Mouse (Mus musculus) kidney, adult 2 months (tissue): ENCODE measurements around the gene Gm20219. TPM values are rescaled to one million over a fixed set of nuclear protein-coding genes. Genes with fewer than 3 reads are reported as not detected.

ENCODE experiments used
- DNase-seq: peaks from one replicate; pipeline ENCODE4 v3.0.0; 2021
- H3K27ac ChIP-seq: fragments of 200-500 bp; 2 replicates; pipeline ENCODE4 v1.5.1; 2012; ENCODE audit warnings: low read depth, low read length, control low read depth, inconsistent platforms; ENCODE audit not compliant: insufficient read depth
- H3K27me3 ChIP-seq: fragments of 200-500 bp; replicated peaks from 2 replicates; pipeline ENCODE4 v1.6.1; 2012; ENCODE audit warnings: mild to moderate bottlenecking, moderate library complexity, low read length, inconsistent platforms; ENCODE audit not compliant: control insufficient read depth, insufficient read depth
- H3K36me3 ChIP-seq: fragments of 200-500 bp; 2 replicates; pipeline ENCODE4 v1.6.1; 2012; ENCODE audit warnings: mild to moderate bottlenecking, moderate library complexity, low read length, inconsistent platforms; ENCODE audit not compliant: control insufficient read depth, insufficient read depth
- H3K4me1 ChIP-seq: fragments of 200-500 bp; 2 replicates; pipeline ENCODE4 v1.6.1; 2011; ENCODE audit warnings: low read length; ENCODE audit not compliant: control insufficient read depth, insufficient read depth
- H3K4me3 ChIP-seq: fragments of 200-500 bp; 2 replicates; pipeline ENCODE4 v1.5.1; 2011; ENCODE audit warnings: mild to moderate bottlenecking, low read depth, low read length, control low read depth; ENCODE audit not compliant: insufficient read depth
- CTCF ChIP-seq: fragments of 200-500 bp; conservative IDR thresholded peaks from 2 replicates; pipeline ENCODE4 v1.5.1; 2011; ENCODE audit warnings: low read depth, mild to moderate bottlenecking, control low read depth, low read length, moderate library complexity, mixed read lengths; ENCODE audit not compliant: insufficient read depth, insufficient read length
- POLR2A ChIP-seq: fragments of 200-500 bp; IDR thresholded peaks from one replicate; pipeline ENCODE4 v1.6.1; 2011; ENCODE audit warnings: low read depth, low read length, control low read depth
- WGBS: fragments of 180-500 bp; shearing (Covaris S2); methylation state at CpG from one replicate; pipeline ENCODE4 v1.1.7; 2018; 5-methylcytosine and 5-hydroxymethylcytosine counted together
- polyA plus RNA-seq: library from polyadenylated mRNA; depleted of rRNA; stranded (reverse); fragments of >200 nt; gene quantifications from 2 replicates; pipeline ENCODE4 v1.2.3, GENCODE M21; 2012

The Gm20219 gene
- polyA plus RNA-seq, 1 experiment, result 2.1 TPM

DNA sequence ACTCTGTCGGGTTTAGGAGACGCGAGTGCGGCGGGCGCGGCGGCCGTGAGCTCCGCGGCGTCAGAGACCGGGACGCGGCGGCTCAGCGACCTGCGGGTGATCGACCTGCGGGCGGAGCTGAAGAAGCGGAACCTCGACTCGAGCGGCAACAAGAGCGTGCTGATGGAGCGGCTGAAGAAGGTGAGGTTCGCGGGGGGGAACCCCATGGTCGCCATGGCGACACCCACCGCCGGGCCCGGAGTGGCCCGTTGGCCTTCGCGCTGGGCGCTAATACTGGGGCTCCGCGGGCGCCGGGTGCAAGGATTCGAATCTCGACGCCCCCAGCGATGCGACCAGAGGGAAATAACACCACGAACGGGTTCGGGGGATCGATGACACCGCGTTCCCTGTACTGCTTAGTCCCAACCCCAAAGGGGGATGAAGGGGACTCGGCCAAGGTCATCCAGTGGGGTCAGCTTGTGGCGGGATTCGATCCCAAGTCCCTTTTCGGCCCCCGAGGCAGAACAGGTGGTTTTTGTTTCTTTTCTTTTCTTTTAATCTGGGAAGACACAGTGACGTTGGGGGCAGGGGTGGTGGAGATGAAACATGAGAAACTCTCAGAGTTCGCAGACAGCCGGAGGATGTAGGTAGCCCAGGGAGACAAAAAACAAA is 31.1 kb upstream of the Gm20219 start:
- no peaks in the 10 kb centered on the region for H3K27me3 ChIP-seq
- no peak for DNase-seq
- peaks cover 23% of the 10 kb centered on the region for H3K4me1 ChIP-seq
- peak overlapping the region; percentile 66 for H3K4me3 ChIP-seq
- H3K36me3 ChIP-seq, result peaks cover 3% of the 10 kb centered on the region
- under 1% methylated on average over 60 of the region's 61 CpGs for WGBS
- peak overlapping the region; percentile 78 for H3K27ac ChIP-seq
- TF ChIP-seq CTCF (no peak), POLR2A (no peak)

DNA sequence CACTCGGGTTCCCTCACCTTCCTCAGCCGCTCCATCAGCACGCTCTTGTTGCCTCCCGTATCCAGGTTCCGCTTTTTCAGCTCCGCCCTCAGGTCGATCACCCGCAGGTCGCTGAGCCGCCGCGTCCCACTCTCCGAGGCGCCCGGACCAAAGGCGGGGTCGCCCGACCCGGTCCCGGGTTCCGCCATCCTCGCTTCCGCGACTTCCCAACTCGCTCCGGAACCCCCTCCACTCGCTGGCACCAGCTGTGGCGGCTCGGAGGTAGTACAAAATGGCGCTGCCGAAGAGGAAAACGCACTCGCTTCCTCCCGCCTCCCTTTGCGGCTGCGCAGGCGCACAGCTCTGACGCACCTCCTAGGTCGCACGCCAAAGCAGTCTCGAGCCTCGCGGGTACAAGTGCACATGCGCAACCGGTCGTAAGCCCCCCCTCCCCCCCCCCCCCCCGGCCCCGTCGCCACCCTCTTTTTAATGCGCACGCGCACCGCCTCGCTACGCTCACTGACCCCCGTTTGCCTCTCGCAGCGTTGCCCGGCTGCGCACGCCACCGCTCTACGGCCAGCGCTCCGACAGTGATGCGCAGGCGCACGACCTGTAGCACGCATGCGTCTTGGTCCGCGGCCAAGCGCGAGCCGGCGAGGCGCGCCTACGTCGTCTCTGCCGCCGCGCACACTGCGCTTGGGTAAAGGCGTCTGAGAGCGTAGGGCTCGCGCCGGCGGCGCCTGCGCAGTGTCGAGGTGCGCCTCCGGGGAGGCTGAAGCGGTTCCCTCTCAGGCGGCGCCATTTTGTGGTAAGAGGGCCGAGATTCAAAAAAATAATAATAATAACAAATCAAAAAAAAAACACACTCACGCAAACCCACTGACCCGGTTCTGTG is 30.3 kb upstream of the Gm20219 start, which contains the start of the genes Safb2 and Safb:
Safb2 (minus strand) TSS at position 329 of the 874 bp plus-strand sequence.
Safb (plus strand) TSS at position 569 of the 874 bp plus-strand sequence.
- DNase-seq, result peak; percentile 99
- WGBS, result under 1% methylated on average over 96 of the region's 101 CpGs
- no peaks in the 10 kb centered on the region; the same call in 1 of the 2 replicates for H3K36me3 ChIP-seq
- peak within 1 kb of the TSS; percentile 90 for H3K27ac ChIP-seq
- peak within 1 kb of the TSS; percentile 98 for H3K4me3 ChIP-seq
- H3K4me1 ChIP-seq, result peaks cover 23% of the 10 kb centered on the region
- no peaks in the 10 kb centered on the region for H3K27me3 ChIP-seq
- no peak for TF ChIP-seq CTCF
- TF ChIP-seq POLR2A, result peak; percentile 63

DNA sequence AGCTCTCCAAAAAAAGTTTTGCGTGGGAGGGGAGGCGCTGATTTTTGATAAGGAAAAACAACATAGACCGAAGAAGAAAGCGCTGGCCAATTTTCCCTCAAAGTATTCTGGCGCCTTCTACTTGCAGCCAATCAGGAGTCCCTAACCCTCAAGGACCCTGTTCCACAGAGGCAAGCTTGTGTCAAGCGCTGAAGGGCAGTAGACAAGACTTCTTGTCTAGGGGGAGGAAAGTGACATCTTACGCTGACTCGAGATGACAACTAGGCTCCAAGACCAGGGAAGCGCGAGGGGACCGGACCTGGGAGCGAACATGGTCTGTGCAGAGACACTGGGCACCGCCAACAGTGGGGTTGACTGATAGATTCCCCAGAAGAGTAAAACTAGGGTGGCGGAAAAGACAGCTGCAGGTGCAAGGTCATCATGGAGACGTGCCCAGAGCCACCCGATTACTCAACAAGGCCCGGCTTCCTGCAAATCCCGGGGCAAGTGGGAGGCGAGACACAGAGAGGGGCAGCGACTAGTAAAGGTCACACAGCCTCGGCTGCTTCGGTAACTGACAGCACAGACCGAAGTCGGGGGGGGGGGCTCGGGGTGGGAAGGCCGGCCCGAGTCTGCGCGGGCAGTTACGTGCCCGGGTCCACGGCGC is 29.5 kb upstream of the Gm20219 start:
- Histone ChIP-seq H3K27me3 (no peaks in the 10 kb centered on the region), H3K27ac (peak overlapping the region; percentile 90), H3K4me1 (peaks cover 23% of the 10 kb centered on the region), H3K36me3 (no peaks in the 10 kb centered on the region; the same call in 1 of the 2 replicates), H3K4me3 (peak overlapping the region; percentile 98)
- WGBS, result under 1% methylated on average over 33 of the region's 33 CpGs
- TF ChIP-seq POLR2A (no peak), CTCF (no peak)
- no peak for DNase-seq

DNA sequence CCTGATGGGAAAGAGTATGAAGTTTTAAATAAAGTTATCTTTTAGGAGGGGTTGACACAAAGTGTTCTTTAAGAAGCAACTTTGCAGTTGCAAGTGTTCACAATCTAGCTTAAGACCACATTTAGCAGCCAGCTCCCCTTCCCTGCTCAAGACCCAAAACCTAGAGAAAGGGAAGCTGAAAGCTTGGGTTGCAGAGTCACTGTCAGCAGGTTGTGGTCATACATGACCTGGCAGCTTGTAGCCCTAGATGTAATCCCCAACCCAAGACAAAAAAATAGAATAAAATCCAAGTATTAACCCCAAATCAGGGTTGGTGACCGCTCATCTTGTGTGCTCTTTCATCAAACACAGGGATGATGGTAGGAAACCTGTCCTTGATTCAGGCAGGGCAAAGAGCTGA is 28.9 kb upstream of the Gm20219 start:
- Histone ChIP-seq H3K36me3 (no peaks in the 10 kb centered on the region; the same call in 1 of the 2 replicates), H3K27ac (no peak overlapping the region), H3K27me3 (no peaks in the 10 kb centered on the region), H3K4me1 (peaks cover 23% of the 10 kb centered on the region), H3K4me3 (peak overlapping the region; percentile 98)
- DNase-seq, result no peak
- WGBS, result 47% methylated on average over 1 of the region's 1 CpGs
- TF ChIP-seq CTCF, result no peak
- no peak for TF ChIP-seq POLR2A

DNA sequence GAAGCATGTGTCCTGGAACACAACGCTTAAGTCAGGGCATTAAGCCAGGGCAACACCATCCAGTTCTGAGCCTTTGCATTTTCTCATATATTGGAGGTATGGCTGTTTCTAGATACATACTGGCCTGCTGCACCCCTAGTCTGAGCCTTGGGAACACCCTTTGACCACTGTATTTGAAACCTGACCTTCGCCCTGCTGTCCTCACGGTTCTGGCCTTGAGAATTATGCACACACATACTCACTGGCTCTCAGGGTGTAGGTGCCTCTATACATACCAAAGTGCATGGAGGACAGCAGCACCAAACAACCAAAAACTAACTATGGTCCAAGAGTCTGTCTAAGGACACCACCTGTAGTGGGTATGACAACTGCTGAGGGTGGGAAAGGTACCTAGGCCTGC is 18.8 kb upstream of the Gm20219 start:
- no peaks in the 10 kb centered on the region for H3K27me3 ChIP-seq
- no peaks in the 10 kb centered on the region; the same call in none of the 2 replicates for H3K36me3 ChIP-seq
- no peak for TF ChIP-seq POLR2A
- TF ChIP-seq CTCF, result no peak
- 74% methylated on average over 3 of the region's 3 CpGs for WGBS
- no peaks in the 10 kb centered on the region for H3K4me1 ChIP-seq
- H3K27ac ChIP-seq, result no peak overlapping the region
- no peak overlapping the region for H3K4me3 ChIP-seq
- DNase-seq, result peak; percentile 32

DNA sequence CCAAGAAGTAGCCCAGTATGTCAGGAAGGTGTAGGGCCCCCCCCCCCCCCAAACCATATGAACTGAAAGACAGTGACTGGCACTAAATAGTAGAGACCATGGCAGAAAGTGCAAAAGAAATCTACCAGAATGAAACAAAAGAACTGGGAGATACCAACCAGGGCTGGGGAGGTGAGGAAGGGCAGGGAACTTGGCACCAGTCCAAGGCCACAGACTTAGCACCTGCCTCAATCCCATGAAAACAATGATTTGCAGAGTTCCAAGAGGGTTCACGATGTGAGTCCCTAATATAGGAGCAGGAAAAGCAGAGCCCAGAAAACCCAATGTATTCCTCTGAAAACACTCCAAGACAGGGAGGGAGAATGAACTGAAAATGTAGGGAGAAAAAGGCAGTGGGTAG is 18.0 kb upstream of the Gm20219 start:
- Histone ChIP-seq H3K36me3 (no peaks in the 10 kb centered on the region; the same call in none of the 2 replicates), H3K4me3 (no peak overlapping the region), H3K27me3 (no peaks in the 10 kb centered on the region), H3K4me1 (no peaks in the 10 kb centered on the region), H3K27ac (no peak overlapping the region)
- DNase-seq, result peak; percentile 31
- WGBS, result 18% methylated on average over 1 of the region's 1 CpGs
- TF ChIP-seq CTCF (no peak), POLR2A (no peak)
